Mouse (Mus musculus): ENCODE data around the gene Angptl8. TPM values are rescaled to one million over a fixed set of nuclear protein-coding genes. Genes with fewer than 3 reads are reported as not detected.
A peak's percentile ranks its signal among the peaks of the same experiment; 100 is the strongest.

Angptl8 gene
- polyA plus RNA-seq, 1 experiment from 2014 or later: 2.8 TPM

- H3K4me1 ChIP-seq (ENCODE audit: control insufficient read depth, insufficient read depth, low read length): no peaks in the 10 kb centered on the region
- no peak for ATAC-seq (ENCODE audit: insufficient number of reproducible peaks, insufficient read depth, low FRiP score, low read depth)
- H3K27ac ChIP-seq (ENCODE audit: low read length): no peak overlapping the region
- WGBS: 86% methylated on average over 11 of the region's 11 CpGs
- H3K36me3 ChIP-seq (ENCODE audit: control insufficient read depth, insufficient read depth, low read length): peaks cover 24% of the 10 kb centered on the region
- H3K9ac ChIP-seq (replicated peaks; ENCODE audit: low read depth, low read length): no peak overlapping the region
- no peak overlapping the region for H3K4me3 ChIP-seq (ENCODE audit: low read depth, low read length)
- H3K9me3 ChIP-seq (ENCODE audit: control insufficient read depth, low read depth, low read length): no peaks in the 10 kb centered on the region
- no peak overlapping the region for H3K4me2 ChIP-seq (replicated peaks; ENCODE audit: low read depth, low read length)
- no peaks in the 10 kb centered on the region for H3K27me3 ChIP-seq (ENCODE audit: control insufficient read depth, insufficient read depth, low read length)
Observed at GRCm38 (mm10) chr9:21830936-21831335, 4.4 kb upstream of the Angptl8 start.

- Histone ChIP-seq H3K4me3 (ENCODE audit: low read depth, low read length) (no peak overlapping the region), H3K36me3 (ENCODE audit: control insufficient read depth, insufficient read depth, low read length) (peaks cover 26% of the 10 kb centered on the region), H3K27ac (ENCODE audit: low read length) (no peak overlapping the region), H3K27me3 (ENCODE audit: control insufficient read depth, insufficient read depth, low read length) (no peaks in the 10 kb centered on the region), H3K9ac (replicated peaks; ENCODE audit: low read depth, low read length) (no peak overlapping the region), H3K4me1 (ENCODE audit: control insufficient read depth, insufficient read depth, low read length) (no peaks in the 10 kb centered on the region), H3K9me3 (ENCODE audit: control insufficient read depth, low read depth, low read length) (no peaks in the 10 kb centered on the region), H3K4me2 (replicated peaks; ENCODE audit: low read depth, low read length) (no peak overlapping the region)
- 90% methylated on average over 20 of the region's 20 CpGs for WGBS
- no peak for ATAC-seq (ENCODE audit: insufficient number of reproducible peaks, insufficient read depth, low FRiP score, low read depth)
Observed at GRCm38 (mm10) chr9:21831558-21832240, 3.6 kb upstream of the Angptl8 start.

DNA sequence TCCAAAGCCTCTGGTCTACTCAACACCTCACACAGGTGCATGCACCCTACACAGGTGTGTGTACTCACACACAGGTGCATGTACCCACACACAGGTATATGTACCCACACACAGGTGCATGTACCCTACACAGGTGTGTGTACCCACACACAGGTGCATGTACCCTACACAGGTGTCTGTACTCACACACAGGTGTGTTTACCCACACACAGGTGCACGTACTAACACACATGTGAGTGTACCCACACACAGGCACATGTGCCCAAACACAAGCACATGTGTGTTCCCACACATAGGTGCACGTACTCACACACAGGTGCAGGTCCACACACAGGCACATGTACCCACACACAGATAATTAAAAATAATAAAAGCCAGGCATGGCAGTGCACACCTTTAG lies 2.4 kb downstream of the Angptl8 start:
- Histone ChIP-seq H3K9me3 (ENCODE audit: control insufficient read depth, low read depth, low read length) (no peaks in the 10 kb centered on the region), H3K27me3 (ENCODE audit: control insufficient read depth, insufficient read depth, low read length) (no peaks in the 10 kb centered on the region), H3K9ac (replicated peaks; ENCODE audit: low read depth, low read length) (no peak overlapping the region), H3K36me3 (ENCODE audit: control insufficient read depth, insufficient read depth, low read length) (peaks cover 38% of the 10 kb centered on the region), H3K4me3 (ENCODE audit: low read depth, low read length) (no peak overlapping the region), H3K27ac (ENCODE audit: low read length) (no peak overlapping the region), H3K4me1 (ENCODE audit: control insufficient read depth, insufficient read depth, low read length) (peaks cover 4% of the 10 kb centered on the region; the same call in 1 of the 2 replicates), H3K4me2 (replicated peaks; ENCODE audit: low read depth, low read length) (no peak overlapping the region)
- WGBS: 90% methylated on average over 2 of the region's 2 CpGs
- no peak for ATAC-seq (ENCODE audit: insufficient number of reproducible peaks, insufficient read depth, low FRiP score, low read depth)

GRCm38 (mm10) chr9:21840115-21840787 lies 4.9 kb downstream of the Angptl8 start:
- no peak overlapping the region for H3K27ac ChIP-seq (ENCODE audit: low read length)
- H3K9ac ChIP-seq (replicated peaks; ENCODE audit: low read depth, low read length): no peak overlapping the region
- H3K9me3 ChIP-seq (ENCODE audit: control insufficient read depth, low read depth, low read length): no peaks in the 10 kb centered on the region
- no peak overlapping the region for H3K4me2 ChIP-seq (replicated peaks; ENCODE audit: low read depth, low read length)
- H3K27me3 ChIP-seq (ENCODE audit: control insufficient read depth, insufficient read depth, low read length): no peaks in the 10 kb centered on the region
- peaks cover 4% of the 10 kb centered on the region; the same call in 1 of the 2 replicates for H3K4me1 ChIP-seq (ENCODE audit: control insufficient read depth, insufficient read depth, low read length)
- H3K36me3 ChIP-seq (ENCODE audit: control insufficient read depth, insufficient read depth, low read length): peaks cover 43% of the 10 kb centered on the region
- ATAC-seq (ENCODE audit: insufficient number of reproducible peaks, insufficient read depth, low FRiP score, low read depth): no peak
- 58% methylated on average over 8 of the region's 8 CpGs for WGBS
- no peak overlapping the region for H3K4me3 ChIP-seq (ENCODE audit: low read depth, low read length)

GRCm38 (mm10) chr9:21841340-21841739 lies 6.0 kb downstream of the Angptl8 start:
- no peaks in the 10 kb centered on the region for H3K9me3 ChIP-seq (ENCODE audit: control insufficient read depth, low read depth, low read length)
- 95% methylated on average over 6 of the region's 6 CpGs for WGBS
- H3K4me1 ChIP-seq (ENCODE audit: control insufficient read depth, insufficient read depth, low read length): peaks cover 12% of the 10 kb centered on the region; the same call in 1 of the 2 replicates
- H3K4me3 ChIP-seq (ENCODE audit: low read depth, low read length): no peak overlapping the region
- H3K9ac ChIP-seq (replicated peaks; ENCODE audit: low read depth, low read length): no peak overlapping the region
- H3K4me2 ChIP-seq (replicated peaks; ENCODE audit: low read depth, low read length): no peak overlapping the region
- H3K36me3 ChIP-seq (ENCODE audit: control insufficient read depth, insufficient read depth, low read length): peaks cover 49% of the 10 kb centered on the region
- H3K27ac ChIP-seq (ENCODE audit: low read length): no peak overlapping the region
- H3K27me3 ChIP-seq (ENCODE audit: control insufficient read depth, insufficient read depth, low read length): no peaks in the 10 kb centered on the region
- no peak for ATAC-seq (ENCODE audit: insufficient number of reproducible peaks, insufficient read depth, low FRiP score, low read depth)

- Histone ChIP-seq H3K4me1 (ENCODE audit: control insufficient read depth, insufficient read depth, low read length) (peaks cover 22% of the 10 kb centered on the region; the same call in 1 of the 2 replicates), H3K36me3 (ENCODE audit: control insufficient read depth, insufficient read depth, low read length) (peaks cover 40% of the 10 kb centered on the region), H3K27ac (ENCODE audit: low read length) (peak overlapping the region; percentile 58; the same call in 1 of the 2 replicates), H3K4me2 (replicated peaks; ENCODE audit: low read depth, low read length) (no peak overlapping the region), H3K4me3 (ENCODE audit: low read depth, low read length) (no peak overlapping the region), H3K9me3 (ENCODE audit: control insufficient read depth, low read depth, low read length) (no peaks in the 10 kb centered on the region), H3K27me3 (ENCODE audit: control insufficient read depth, insufficient read depth, low read length) (no peaks in the 10 kb centered on the region), H3K9ac (replicated peaks; ENCODE audit: low read depth, low read length) (no peak overlapping the region)
- WGBS: 45% methylated on average over 5 of the region's 5 CpGs
- ATAC-seq (ENCODE audit: insufficient number of reproducible peaks, insufficient read depth, low FRiP score, low read depth): no peak
Observed at GRCm38 (mm10) chr9:21842391-21842790, 7.1 kb downstream of the Angptl8 start.

DNA sequence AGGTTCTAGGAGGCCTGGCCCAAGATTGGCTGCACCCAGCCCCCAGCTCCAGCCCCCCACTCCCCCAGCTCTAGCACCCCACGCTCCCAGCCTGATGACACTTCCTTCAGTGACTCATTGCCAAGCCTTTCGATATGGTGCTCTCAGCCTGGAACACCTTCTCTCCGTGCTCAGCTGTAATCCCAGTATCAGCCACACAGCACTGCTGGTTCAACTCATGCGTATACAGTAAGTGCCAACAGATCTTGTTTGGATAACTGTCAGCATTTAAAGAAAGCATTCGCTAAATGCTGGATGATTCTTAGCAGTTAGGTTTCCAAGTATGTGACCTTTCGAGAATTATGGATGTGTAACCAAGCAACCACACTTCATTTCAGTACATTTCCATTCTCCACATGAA lies 7.8 kb downstream of the Angptl8 start:
- peaks cover 35% of the 10 kb centered on the region for H3K36me3 ChIP-seq (ENCODE audit: control insufficient read depth, insufficient read depth, low read length)
- H3K4me3 ChIP-seq (ENCODE audit: low read depth, low read length): no peak overlapping the region
- no peak overlapping the region for H3K9ac ChIP-seq (replicated peaks; ENCODE audit: low read depth, low read length)
- no peaks in the 10 kb centered on the region for H3K27me3 ChIP-seq (ENCODE audit: control insufficient read depth, insufficient read depth, low read length)
- H3K27ac ChIP-seq (ENCODE audit: low read length): peak overlapping the region; percentile 58; the same call in 1 of the 2 replicates
- H3K9me3 ChIP-seq (ENCODE audit: control insufficient read depth, low read depth, low read length): no peaks in the 10 kb centered on the region
- no peak overlapping the region for H3K4me2 ChIP-seq (replicated peaks; ENCODE audit: low read depth, low read length)
- no peak for ATAC-seq (ENCODE audit: insufficient number of reproducible peaks, insufficient read depth, low FRiP score, low read depth)
- peaks cover 29% of the 10 kb centered on the region; the same call in 1 of the 2 replicates for H3K4me1 ChIP-seq (ENCODE audit: control insufficient read depth, insufficient read depth, low read length)
- WGBS: 43% methylated on average over 6 of the region's 6 CpGs

DNA sequence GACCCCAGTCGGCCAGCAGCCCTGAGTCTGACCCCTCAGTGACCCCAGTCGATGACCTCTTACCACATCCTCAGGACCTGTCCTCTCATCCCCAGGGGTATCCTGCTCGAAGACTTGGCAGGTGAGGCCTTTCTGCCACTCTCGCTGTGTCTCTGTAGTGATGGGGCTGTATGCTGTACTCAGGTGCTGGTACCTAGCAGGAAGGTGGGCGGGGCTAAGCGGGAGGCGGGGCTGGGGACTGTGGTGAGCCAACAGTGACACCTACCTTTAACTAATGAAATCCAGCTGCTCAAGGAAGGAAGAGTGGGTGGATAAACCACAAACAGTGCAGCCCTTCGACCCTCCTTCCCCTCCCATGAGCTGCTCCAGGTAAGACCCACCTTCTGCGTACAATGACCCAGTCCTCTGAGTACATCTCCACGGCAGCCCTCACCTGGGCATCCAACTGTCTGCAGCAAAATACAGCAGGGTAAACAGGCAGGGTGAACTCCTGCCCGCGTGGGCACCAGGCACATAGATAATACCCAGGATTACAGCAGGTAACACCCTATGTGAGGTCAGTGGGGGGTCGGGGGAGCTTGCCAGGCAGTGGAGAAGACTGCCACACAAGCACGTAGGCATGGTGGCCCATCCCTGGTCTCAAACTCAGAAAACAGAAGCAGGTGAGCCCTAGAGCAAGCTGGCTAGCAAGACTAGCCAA lies 10.2 kb downstream of the Angptl8 start:
- Histone ChIP-seq H3K9ac (replicated peaks; ENCODE audit: low read depth, low read length) (no peak overlapping the region), H3K9me3 (ENCODE audit: control insufficient read depth, low read depth, low read length) (no peaks in the 10 kb centered on the region), H3K27ac (ENCODE audit: low read length) (no peak overlapping the region), H3K36me3 (ENCODE audit: control insufficient read depth, insufficient read depth, low read length) (peaks cover 20% of the 10 kb centered on the region; the same call in 1 of the 2 replicates), H3K4me3 (ENCODE audit: low read depth, low read length) (no peak overlapping the region), H3K4me2 (replicated peaks; ENCODE audit: low read depth, low read length) (no peak overlapping the region), H3K27me3 (ENCODE audit: control insufficient read depth, insufficient read depth, low read length) (no peaks in the 10 kb centered on the region), H3K4me1 (ENCODE audit: control insufficient read depth, insufficient read depth, low read length) (peaks cover 37% of the 10 kb centered on the region; the same call in 1 of the 2 replicates)
- ATAC-seq (ENCODE audit: insufficient number of reproducible peaks, insufficient read depth, low FRiP score, low read depth): no peak
- 40% methylated on average over 14 of the region's 14 CpGs for WGBS
